Mouse (Mus musculus): ENCODE data around the gene Rps6kb1. TPM values are rescaled to one million over a fixed set of nuclear protein-coding genes. Genes with fewer than 3 reads are reported as not detected.

Rps6kb1 gene
- polyA plus RNA-seq (2017; shearing (Covaris generic)) = 83.1 TPM

GRCm38 (mm10) chr11:86544639-86545299 is at the start of gene Rps6kb1, which contains the start of gene Tubd1:
TSS of gene Rps6kb1 (minus strand) at chr11:86544805.
TSS of gene Tubd1 (plus strand) at chr11:86544991.

GRCm38 (mm10) chr11:86484101-86484868 is 60.3 kb downstream of the Rps6kb1 start, which contains the start of gene Rnft1:
TSS of gene Rnft1 (plus strand) at chr11:86484657.

Other genes with a start within 250 kb of the Rps6kb1 start
- 34.3 TPM for gene Med13, start 187.2 kb downstream of the Rps6kb1 start, polyA plus RNA-seq (2017; shearing (Covaris generic))
- 62.9 TPM for gene Rnft1, start 60.1 kb downstream of the Rps6kb1 start, polyA plus RNA-seq (2017; shearing (Covaris generic))
- 4.4 TPM for gene Tubd1, start 186 bp upstream of the Rps6kb1 start, polyA plus RNA-seq (2017; shearing (Covaris generic))
- 250 TPM for gene Vmp1, start 139.0 kb upstream of the Rps6kb1 start, polyA plus RNA-seq (2017; shearing (Covaris generic))
- gene Ptrh2, start 139.2 kb upstream of the Rps6kb1 start, polyA plus RNA-seq (2017; shearing (Covaris generic)) = 3.9 TPM
- 200 TPM for gene Cltc, start 212.8 kb upstream of the Rps6kb1 start, polyA plus RNA-seq (2017; shearing (Covaris generic))